Mouse (Mus musculus) liver, embryonic 14.5 days (tissue): ENCODE measurements around the gene Lta.

Source experiments
- CTCF ChIP-seq: IDR thresholded peaks from 2 replicates; pipeline ENCODE4 v1.5.1; 2016; ENCODE audit warnings: antibody characterized with exemption, low read depth, control low read depth
- EP300 ChIP-seq: IDR thresholded peaks from 2 replicates; pipeline ENCODE4 v1.6.1; 2016; ENCODE audit warnings: antibody characterized with exemption, low read depth

- TF ChIP-seq EP300 (no peak), CTCF (no peak)
Measured at GRCm38 (mm10) chr17:35172445-35173234, 32.5 kb downstream of the Lta start.
